Mouse (Mus musculus): ENCODE results near the gene Arhgap1. TPM values are rescaled to one million over a fixed set of nuclear protein-coding genes. Genes with fewer than 3 reads are reported as not detected.

Arhgap1 gene
- total RNA-seq (2023) = 10 to 100 TPM; 89.2 to 94.6 TPM

GRCm38 (mm10) chr2:91649553-91650359, at the start of gene Arhgap1, which contains the start of gene Zfp408:
Gene Arhgap1, plus strand, starts transcription at chr2:91649860.
Gene Zfp408, minus strand, starts transcription at chr2:91649791.

GRCm38 (mm10) chr2:91636229-91636628, 13.4 kb upstream of the Arhgap1 start, which contains the start of gene F2:
Gene F2, minus strand, starts transcription at chr2:91636414.

DNA sequence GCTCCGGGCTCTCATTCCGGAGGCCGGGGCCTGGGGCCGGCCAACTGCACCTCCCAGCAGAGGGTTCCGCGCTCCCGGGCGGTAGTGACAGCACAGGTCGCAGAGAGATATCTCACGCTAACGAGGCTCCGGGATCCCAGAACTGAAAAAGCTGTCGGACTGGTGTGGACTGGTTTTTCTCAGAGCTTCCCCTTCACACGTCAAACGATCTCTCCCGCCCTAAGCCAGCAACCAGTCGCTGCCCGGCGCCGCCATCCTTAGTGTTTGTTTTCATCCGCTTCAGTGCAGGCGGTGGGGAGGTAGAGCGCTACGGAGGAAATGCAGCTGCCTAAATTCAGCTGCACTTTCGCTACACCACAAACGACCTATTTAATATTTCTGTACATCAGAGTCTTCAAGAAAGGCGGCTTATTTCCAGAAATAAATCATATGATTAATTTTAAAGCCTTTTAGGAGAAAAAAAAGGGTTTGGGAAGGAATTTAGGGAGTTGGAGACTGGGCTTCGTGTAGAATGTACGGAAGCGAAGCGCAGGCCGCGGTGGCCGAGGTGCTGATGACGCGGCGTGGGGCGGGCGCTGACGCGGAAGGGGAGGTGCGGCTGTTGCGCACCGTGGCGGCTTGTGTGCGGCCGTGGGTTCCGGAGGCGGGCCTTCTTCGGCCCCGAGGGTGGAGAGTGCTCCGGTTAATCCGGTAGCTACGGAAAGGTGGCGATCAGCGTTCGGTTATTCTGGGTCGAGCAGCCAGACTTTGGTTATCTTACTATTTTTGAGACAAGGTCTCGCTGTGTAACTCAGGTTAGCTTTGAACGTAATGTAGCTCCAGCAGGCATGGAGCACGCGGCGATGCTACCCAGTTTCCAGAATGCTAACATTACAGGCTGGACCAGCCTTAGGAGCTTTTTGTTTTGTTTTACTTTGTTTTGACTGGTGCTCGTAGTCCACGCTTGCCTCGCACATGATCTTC, 60.9 kb downstream of the Arhgap1 start, which contains the start of the genes Atg13 and Harbi1:
TSS of gene Atg13 (minus strand) at position 305 of the 963 bp plus-strand sequence.
TSS of gene Harbi1 (plus strand) at position 581 of the 963 bp plus-strand sequence.

Other genes starting within 250 kb of the Arhgap1 start
- gene 1110051M20Rik, start 205.2 kb upstream of the Arhgap1 start, total RNA-seq (2023) = 1 to 10 TPM; 3.9 to 4.8 TPM
- gene Lrp4, start 192.3 kb upstream of the Arhgap1 start, total RNA-seq (2023) = 1 to 10 TPM; 7.4 to 7.7 TPM
- gene Ckap5, start 123.1 kb upstream of the Arhgap1 start, total RNA-seq (2023) = 10 to 100 TPM; 23.7 to 27.5 TPM
- gene F2, start 13.4 kb upstream of the Arhgap1 start, total RNA-seq (2023) = under 1 TPM; 0.24 to 0.58 TPM
- 10 to 100 TPM; 11.9 to 16.7 TPM for gene Zfp408, start 69 bp upstream of the Arhgap1 start, total RNA-seq (2023)
- gene Atg13, start 60.7 kb downstream of the Arhgap1 start, total RNA-seq (2023) = 10 to 100 TPM; 36.4 to 36.5 TPM
- 1 to 10 TPM; 4.9 to 5.7 TPM for gene Harbi1, start 61.0 kb downstream of the Arhgap1 start, total RNA-seq (2023)
- gene Ambra1, start 80.3 kb downstream of the Arhgap1 start, total RNA-seq (2023) = 10 to 100 TPM; 52.2 to 54.8 TPM